Mouse (Mus musculus): ENCODE measurements around the gene Olfr465-ps1. TPM values are rescaled to one million over a fixed set of nuclear protein-coding genes. Genes with fewer than 3 reads are reported as not detected.

The Olfr465-ps1 gene
- polyA plus RNA-seq (2012): not detected in 2 replicates

- Histone ChIP-seq H3K9me3 (ENCODE audit: control insufficient read depth, low read length) (no peaks in the 10 kb centered on the region), H3K4me1 (ENCODE audit: control insufficient read depth) (no peaks in the 10 kb centered on the region), H3K36me3 (ENCODE audit: control insufficient read depth) (no peaks in the 10 kb centered on the region), H3K4me3 (replicated peaks) (no peak within 1 kb of the TSS), H3K27me3 (ENCODE audit: control insufficient read depth) (no peaks in the 10 kb centered on the region)
- TF ChIP-seq GATA1 (IDR thresholded peaks at IDR 0.05; ENCODE audit: low read length) (no peak), TAL1 (IDR thresholded peaks at IDR 0.05; ENCODE audit: low read length) (no peak)
These were observed at the start of gene Olfr465-ps1 for GRCm38 (mm10) chr13:65137789-65138188. Gene Olfr465-ps1 (plus strand): TSS chr13:65138089.

GRCm38 (mm10) chr13:65095923-65096322 lies 42.0 kb upstream of the Olfr465-ps1 start:
- no peak overlapping the region for H3K4me3 ChIP-seq (replicated peaks)
- H3K4me1 ChIP-seq (ENCODE audit: control insufficient read depth): peaks cover 8% of the 10 kb centered on the region
- TF ChIP-seq TAL1 (IDR thresholded peaks at IDR 0.05; ENCODE audit: low read length): no peak
- TF ChIP-seq GATA1 (IDR thresholded peaks at IDR 0.05; ENCODE audit: low read length): no peak
- no peaks in the 10 kb centered on the region for H3K9me3 ChIP-seq (ENCODE audit: control insufficient read depth, low read length)
- no peaks in the 10 kb centered on the region for H3K27me3 ChIP-seq (ENCODE audit: control insufficient read depth)
- peaks cover 29% of the 10 kb centered on the region for H3K36me3 ChIP-seq (ENCODE audit: control insufficient read depth)

DNA sequence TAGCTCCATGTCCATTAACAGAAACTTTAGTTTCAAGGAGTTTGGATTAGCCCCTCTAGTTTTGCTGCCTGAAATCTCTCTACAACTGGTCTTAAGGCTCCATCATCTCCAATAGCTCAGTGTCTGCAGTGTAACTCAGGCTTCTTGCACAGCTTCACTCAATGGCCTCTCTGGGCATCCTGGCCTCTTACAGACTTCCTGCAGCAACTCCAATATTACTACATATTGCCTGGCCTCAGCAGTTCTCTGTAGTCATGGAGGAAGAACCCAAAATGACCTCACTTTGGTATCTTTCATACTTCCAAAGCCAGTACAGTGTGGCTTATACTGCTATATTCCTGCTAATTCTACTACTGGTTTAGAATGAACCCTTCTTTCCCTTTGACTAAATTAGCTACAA lies 40.9 kb upstream of the Olfr465-ps1 start:
- no peaks in the 10 kb centered on the region for H3K9me3 ChIP-seq (ENCODE audit: control insufficient read depth, low read length)
- TF ChIP-seq GATA1 (IDR thresholded peaks at IDR 0.05; ENCODE audit: low read length) (no peak), TAL1 (IDR thresholded peaks at IDR 0.05; ENCODE audit: low read length) (no peak)
- no peaks in the 10 kb centered on the region for H3K27me3 ChIP-seq (ENCODE audit: control insufficient read depth)
- peaks cover 29% of the 10 kb centered on the region for H3K36me3 ChIP-seq (ENCODE audit: control insufficient read depth)
- H3K4me1 ChIP-seq (ENCODE audit: control insufficient read depth): peaks cover 9% of the 10 kb centered on the region
- H3K4me3 ChIP-seq (replicated peaks): no peak overlapping the region

DNA sequence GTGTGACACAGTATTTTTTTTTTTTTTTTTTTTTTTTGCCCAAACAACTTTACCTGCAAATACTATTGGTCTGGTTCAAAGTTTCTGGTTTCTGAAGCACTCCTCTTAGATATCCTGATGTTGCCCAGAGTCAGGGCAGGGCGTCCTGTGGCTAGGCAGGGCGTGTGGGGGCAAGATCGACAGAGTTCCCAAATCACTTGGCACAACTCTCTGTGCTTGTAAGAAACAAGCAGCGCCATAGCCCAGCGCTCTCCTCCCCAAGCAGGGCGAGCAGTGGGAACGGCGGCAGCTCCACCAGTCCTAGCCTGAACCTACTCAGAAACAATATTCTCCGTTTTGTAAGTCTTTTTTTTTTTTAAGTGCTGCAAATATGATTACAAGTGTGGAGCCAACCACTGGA lies 37.2 kb upstream of the Olfr465-ps1 start:
- Histone ChIP-seq H3K27me3 (ENCODE audit: control insufficient read depth) (no peaks in the 10 kb centered on the region), H3K9me3 (ENCODE audit: control insufficient read depth, low read length) (no peaks in the 10 kb centered on the region), H3K4me3 (replicated peaks) (no peak overlapping the region), H3K4me1 (ENCODE audit: control insufficient read depth) (peaks cover 13% of the 10 kb centered on the region), H3K36me3 (ENCODE audit: control insufficient read depth) (peaks cover 24% of the 10 kb centered on the region)
- no peak for TF ChIP-seq GATA1 (IDR thresholded peaks at IDR 0.05; ENCODE audit: low read length)
- TF ChIP-seq TAL1 (IDR thresholded peaks at IDR 0.05; ENCODE audit: low read length): no peak

- peaks cover 13% of the 10 kb centered on the region for H3K4me1 ChIP-seq (ENCODE audit: control insufficient read depth)
- no peak for TF ChIP-seq GATA1 (IDR thresholded peaks at IDR 0.05; ENCODE audit: low read length)
- no peak for TF ChIP-seq TAL1 (IDR thresholded peaks at IDR 0.05; ENCODE audit: low read length)
These were observed 36.7 kb upstream of the Olfr465-ps1 start for GRCm38 (mm10) chr13:65101232-65101631.

GRCm38 (mm10) chr13:65111961-65112360 lies 25.9 kb upstream of the Olfr465-ps1 start:
- peaks cover 1% of the 10 kb centered on the region for H3K36me3 ChIP-seq (ENCODE audit: control insufficient read depth)

More at GRCm38 (mm10) chr13:65101232-65101631, 36.7 kb upstream of the Olfr465-ps1 start:
- H3K27me3 ChIP-seq (ENCODE audit: control insufficient read depth): no peaks in the 10 kb centered on the region
- no peaks in the 10 kb centered on the region for H3K9me3 ChIP-seq (ENCODE audit: control insufficient read depth, low read length)
- H3K4me3 ChIP-seq (replicated peaks): no peak overlapping the region
- H3K36me3 ChIP-seq (ENCODE audit: control insufficient read depth): peaks cover 20% of the 10 kb centered on the region

DNA sequence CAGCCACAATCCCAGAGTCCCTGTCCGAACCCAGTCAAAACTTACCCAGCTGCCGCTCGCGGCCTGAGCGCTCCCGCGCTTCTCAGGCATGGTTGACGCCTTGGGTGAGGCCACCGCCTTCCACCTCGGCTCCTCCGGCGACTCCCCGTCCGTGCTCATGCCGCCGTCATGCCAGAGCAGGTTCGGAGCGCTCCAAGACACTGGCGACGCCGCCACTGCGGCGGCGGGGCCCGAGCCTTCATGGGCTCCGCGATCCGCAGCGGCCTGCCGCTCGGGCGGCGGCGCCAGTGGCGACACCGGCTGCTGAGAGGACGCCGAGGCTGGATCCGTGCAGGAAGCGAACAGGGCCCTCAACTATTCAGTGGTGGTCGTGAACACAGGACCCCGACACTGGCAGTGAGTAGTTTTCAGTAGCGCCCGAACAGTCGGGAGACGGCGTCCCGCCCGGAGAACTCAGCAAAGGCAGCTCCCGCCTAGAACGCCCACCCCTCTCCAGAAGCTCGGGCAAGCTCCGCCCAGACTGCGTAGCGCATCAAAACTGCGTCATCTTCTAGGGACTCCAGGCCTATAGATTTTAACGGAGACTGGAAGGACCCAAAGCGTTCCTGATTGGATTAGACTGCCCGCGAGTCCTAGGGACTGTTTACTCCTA lies 25.3 kb upstream of the Olfr465-ps1 start, which contains the start of gene Mfsd14b:
TSS of gene Mfsd14b (minus strand) at position 517 of the 652 bp plus-strand sequence.
- H3K27me3 ChIP-seq (ENCODE audit: control insufficient read depth): no peaks in the 10 kb centered on the region
- no peaks in the 10 kb centered on the region for H3K9me3 ChIP-seq (ENCODE audit: control insufficient read depth, low read length)
- TF ChIP-seq TAL1 (IDR thresholded peaks at IDR 0.05; ENCODE audit: low read length) (no peak), GATA1 (IDR thresholded peaks at IDR 0.05; ENCODE audit: low read length) (no peak)
- H3K36me3 ChIP-seq (ENCODE audit: control insufficient read depth): no peaks in the 10 kb centered on the region; the same call in 1 of the 2 replicates
- H3K4me1 ChIP-seq (ENCODE audit: control insufficient read depth): peaks cover 31% of the 10 kb centered on the region
- H3K4me3 ChIP-seq (replicated peaks): peak within 1 kb of the TSS; percentile 66

More at GRCm38 (mm10) chr13:65111961-65112360, 25.9 kb upstream of the Olfr465-ps1 start:
- H3K9me3 ChIP-seq (ENCODE audit: control insufficient read depth, low read length): no peaks in the 10 kb centered on the region
- peak overlapping the region; percentile 66 for H3K4me3 ChIP-seq (replicated peaks)
- no peak for TF ChIP-seq TAL1 (IDR thresholded peaks at IDR 0.05; ENCODE audit: low read length)
- TF ChIP-seq GATA1 (IDR thresholded peaks at IDR 0.05; ENCODE audit: low read length): no peak
- peaks cover 31% of the 10 kb centered on the region for H3K4me1 ChIP-seq (ENCODE audit: control insufficient read depth)
- no peaks in the 10 kb centered on the region for H3K27me3 ChIP-seq (ENCODE audit: control insufficient read depth)

- peaks cover 30% of the 10 kb centered on the region for H3K4me1 ChIP-seq (ENCODE audit: control insufficient read depth)
- no peaks in the 10 kb centered on the region for H3K9me3 ChIP-seq (ENCODE audit: control insufficient read depth, low read length)
- TF ChIP-seq GATA1 (IDR thresholded peaks at IDR 0.05; ENCODE audit: low read length) (no peak), TAL1 (IDR thresholded peaks at IDR 0.05; ENCODE audit: low read length) (no peak)
- no peaks in the 10 kb centered on the region for H3K36me3 ChIP-seq (ENCODE audit: control insufficient read depth)
- peak overlapping the region; percentile 66 for H3K4me3 ChIP-seq (replicated peaks)
- no peaks in the 10 kb centered on the region for H3K27me3 ChIP-seq (ENCODE audit: control insufficient read depth)
These were observed 24.6 kb upstream of the Olfr465-ps1 start for GRCm38 (mm10) chr13:65113239-65113638.

- H3K27me3 ChIP-seq (ENCODE audit: control insufficient read depth): no peaks in the 10 kb centered on the region
- no peaks in the 10 kb centered on the region for H3K9me3 ChIP-seq (ENCODE audit: control insufficient read depth, low read length)
- H3K4me1 ChIP-seq (ENCODE audit: control insufficient read depth): peaks cover 34% of the 10 kb centered on the region
- no peaks in the 10 kb centered on the region for H3K36me3 ChIP-seq (ENCODE audit: control insufficient read depth)
- no peak for TF ChIP-seq GATA1 (IDR thresholded peaks at IDR 0.05; ENCODE audit: low read length)
- TF ChIP-seq TAL1 (IDR thresholded peaks at IDR 0.05; ENCODE audit: low read length): no peak
- no peak overlapping the region for H3K4me3 ChIP-seq (replicated peaks)
These were observed 16.9 kb upstream of the Olfr465-ps1 start for GRCm38 (mm10) chr13:65120984-65121383.
